Mouse (Mus musculus) hindbrain, embryonic 12.5 days (tissue): Measurements from ENCODE around the gene Galnt6. TPM values are rescaled to one million over a fixed set of nuclear protein-coding genes. Genes with fewer than 3 reads are reported as not detected.
"Not testable (repeated sequence)": the region's sequence is repeated elsewhere in the genome, so short reads cannot be mapped to it uniquely, and the experiment has no call there.

Source experiments
- ATAC-seq: fragments of 200-750 bp; cut with Nextera tagmentation; 2 replicates; pipeline ENCODE4 v1.8.0; 2017; ENCODE audit warnings: moderate TSS enrichment; ENCODE audit not compliant: low FRiP score
- H3K27ac ChIP-seq: fragments of 300-500 bp; sonication (generic); 2 replicates; pipeline ENCODE4 v1.5.1; 2016; ENCODE audit warnings: mild to moderate bottlenecking
- H3K27me3 ChIP-seq: fragments of 300-500 bp; sonication (generic); 2 replicates; pipeline ENCODE4 v1.6.1; 2016; ENCODE audit warnings: mild to moderate bottlenecking
- H3K36me3 ChIP-seq: fragments of 300-500 bp; sonication (generic); 2 replicates; pipeline ENCODE4 v1.6.1; 2016; ENCODE audit warnings: mild to moderate bottlenecking
- H3K4me1 ChIP-seq: fragments of 300-500 bp; sonication (generic); 2 replicates; pipeline ENCODE4 v1.6.1; 2016
- H3K4me2 ChIP-seq: fragments of 300-500 bp; sonication (generic); replicated peaks from 2 replicates; pipeline ENCODE4 v1.6.1; 2016; ENCODE audit warnings: mild to moderate bottlenecking
- H3K4me3 ChIP-seq: fragments of 300-500 bp; sonication (generic); 2 replicates; pipeline ENCODE4 v1.5.1; 2016; ENCODE audit warnings: mild to moderate bottlenecking
- H3K9ac ChIP-seq: fragments of 300-500 bp; sonication (generic); 2 replicates; pipeline ENCODE4 v1.6.1; 2016; ENCODE audit warnings: mild to moderate bottlenecking, moderate library complexity
- H3K9me3 ChIP-seq: fragments of 300-500 bp; sonication (generic); replicated peaks from 2 replicates; pipeline ENCODE4 v1.6.1; 2016; ENCODE audit warnings: mild to moderate bottlenecking
- WGBS: fragments of 180-500 bp; shearing (Covaris S2); methylation state at CpG from one replicate; pipeline ENCODE4 v1.1.7; 2016; 5-methylcytosine and 5-hydroxymethylcytosine counted together
- polyA plus RNA-seq: library from polyadenylated mRNA; unstranded; fragments of >200 nt; fragmentation: Nextera tagmentation; extraction: Ambion mirVana; gene quantifications from 2 replicates; pipeline ENCODE4 v1.2.1, GENCODE M21; 2016

The Galnt6 gene
- polyA plus RNA-seq: 0.26 and 0.34 TPM in 2 replicates

DNA sequence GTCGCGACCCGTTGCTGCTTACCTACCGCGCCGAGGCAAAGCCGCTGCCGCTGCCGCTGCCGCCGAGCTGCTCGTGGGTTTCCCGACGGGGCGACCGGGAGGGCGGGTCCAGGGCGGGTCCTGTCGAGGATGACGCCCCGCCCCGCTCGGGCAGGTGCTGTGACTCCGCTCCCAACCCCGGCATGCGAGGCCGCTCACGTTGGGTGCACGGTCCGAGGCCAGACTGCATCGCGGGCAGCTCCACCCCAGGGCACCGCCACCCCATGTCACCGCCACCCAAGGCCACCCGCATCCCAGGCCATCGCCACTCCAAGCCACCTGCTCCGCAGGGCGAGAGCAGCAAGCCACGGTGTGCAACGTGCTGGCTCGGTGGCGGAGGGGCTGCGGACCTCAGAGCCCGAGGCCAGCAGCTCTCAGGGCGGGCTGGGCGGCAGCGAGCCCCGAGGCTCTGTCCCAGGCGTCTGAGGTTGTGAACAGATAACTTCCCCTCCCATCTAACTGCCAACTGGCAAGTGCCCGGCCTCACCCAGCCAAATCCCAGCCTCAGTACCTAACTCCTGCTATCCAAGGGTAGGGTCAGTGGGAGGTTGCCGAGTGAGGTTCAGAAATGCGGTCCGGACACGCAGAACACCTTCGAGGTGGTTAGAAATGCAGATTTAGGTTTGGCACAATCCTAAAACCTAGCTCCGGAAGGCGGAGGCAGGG lies at the start of gene Galnt6:
Gene Galnt6 (minus strand): TSS at position 96 of the 705 bp plus-strand sequence.
- peaks cover 60% of the 10 kb centered on the region for H3K27me3 ChIP-seq
- no peak; the same call in 1 of the 2 replicates for ATAC-seq

DNA sequence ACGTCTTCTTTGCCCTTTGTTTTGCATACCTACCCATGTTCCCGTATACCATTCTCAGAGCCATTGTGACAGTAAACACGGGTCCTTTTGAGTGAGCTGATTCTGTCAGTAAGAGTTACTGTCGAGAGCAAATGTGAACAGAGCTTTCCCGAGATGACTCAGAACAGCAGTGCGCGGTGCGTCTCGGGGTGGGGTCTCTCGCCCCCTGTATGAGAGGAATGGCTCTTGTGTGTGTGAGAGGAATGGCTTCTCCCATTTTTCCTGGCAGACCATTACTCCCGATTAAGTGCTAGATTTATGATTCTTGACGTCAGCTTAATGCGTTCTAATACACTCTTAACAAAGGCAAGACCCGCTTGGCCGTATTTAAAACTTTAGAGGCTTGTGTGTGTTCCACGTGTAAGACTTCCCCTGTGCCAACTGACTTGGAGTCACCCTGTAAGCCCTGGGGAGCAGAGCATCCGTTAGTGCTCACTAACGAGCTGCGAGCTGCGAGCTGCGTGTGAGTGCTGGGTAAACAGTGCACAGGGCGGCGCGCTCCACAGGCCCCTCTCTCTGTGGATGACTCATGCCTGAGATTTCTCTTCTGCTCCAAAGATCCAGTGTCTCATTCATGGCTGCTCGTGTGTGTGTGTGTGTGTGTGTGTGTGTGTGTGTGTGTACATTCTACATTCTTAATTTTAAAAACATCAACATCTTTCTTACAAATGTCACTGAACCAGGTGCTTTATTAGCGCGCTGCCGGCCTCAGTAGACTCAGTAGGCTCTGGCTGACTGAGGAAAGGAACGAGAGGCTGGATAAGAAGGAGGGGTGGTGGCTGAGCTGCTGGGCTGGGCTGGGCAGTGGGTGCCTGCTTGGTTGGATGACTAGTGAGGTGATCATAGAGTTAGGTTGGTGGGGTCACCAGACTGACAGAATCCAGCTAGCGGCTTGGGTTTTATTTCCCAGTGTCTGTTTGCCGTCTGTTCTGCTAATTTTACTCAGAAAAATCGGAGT lies 48.1 kb upstream of the Galnt6 start:
- Histone ChIP-seq H3K4me1 (peaks cover 24% of the 10 kb centered on the region), H3K4me3 (no peak overlapping the region), H3K27ac (peak overlapping the region; percentile 45), H3K27me3 (no peaks in the 10 kb centered on the region), H3K36me3 (no peaks in the 10 kb centered on the region), H3K9me3 (no peaks in the 10 kb centered on the region), H3K4me2 (no peak overlapping the region), H3K9ac (no peak overlapping the region)
- no peak for ATAC-seq
- 66% methylated on average over 32 of the region's 32 CpGs for WGBS

More for the DNA sequence above, at the start of gene Galnt6:
- Histone ChIP-seq H3K4me1 (peaks cover 17% of the 10 kb centered on the region), H3K9me3 (no peaks in the 10 kb centered on the region), H3K36me3 (no peaks in the 10 kb centered on the region), H3K4me2 (peak within 1 kb of the TSS; percentile 58), H3K4me3 (peak within 1 kb of the TSS; percentile 38), H3K9ac (peak within 1 kb of the TSS; percentile 35), H3K27ac (no peak within 1 kb of the TSS)
- 5% methylated on average over 57 of the region's 57 CpGs for WGBS

DNA sequence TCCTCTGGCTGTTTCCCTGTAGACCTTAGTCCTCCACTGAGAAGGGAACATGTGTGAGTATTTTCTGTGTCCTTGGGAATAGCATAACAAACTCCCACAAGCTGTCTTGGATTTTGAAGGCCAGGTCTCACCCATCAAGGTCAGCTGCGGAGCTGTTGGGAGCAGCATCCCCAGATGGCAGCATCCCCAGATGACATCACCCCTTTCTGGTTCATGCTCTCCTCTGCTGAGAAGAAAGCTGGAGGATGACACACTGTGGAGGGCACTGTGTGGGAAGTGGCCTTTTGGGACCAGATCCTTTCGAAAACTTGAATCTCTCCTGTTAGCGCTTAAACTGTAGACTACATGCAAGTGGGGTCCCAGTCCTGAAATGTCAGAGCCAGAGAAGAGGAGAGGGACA lies 47.2 kb upstream of the Galnt6 start:
- Histone ChIP-seq H3K27ac (no peak overlapping the region), H3K9me3 (no peaks in the 10 kb centered on the region), H3K4me2 (no peak overlapping the region), H3K9ac (no peak overlapping the region), H3K4me1 (peaks cover 24% of the 10 kb centered on the region), H3K4me3 (no peak overlapping the region), H3K27me3 (no peaks in the 10 kb centered on the region), H3K36me3 (no peaks in the 10 kb centered on the region)
- no peak for ATAC-seq
- 90% methylated on average over 3 of the region's 3 CpGs for WGBS

DNA sequence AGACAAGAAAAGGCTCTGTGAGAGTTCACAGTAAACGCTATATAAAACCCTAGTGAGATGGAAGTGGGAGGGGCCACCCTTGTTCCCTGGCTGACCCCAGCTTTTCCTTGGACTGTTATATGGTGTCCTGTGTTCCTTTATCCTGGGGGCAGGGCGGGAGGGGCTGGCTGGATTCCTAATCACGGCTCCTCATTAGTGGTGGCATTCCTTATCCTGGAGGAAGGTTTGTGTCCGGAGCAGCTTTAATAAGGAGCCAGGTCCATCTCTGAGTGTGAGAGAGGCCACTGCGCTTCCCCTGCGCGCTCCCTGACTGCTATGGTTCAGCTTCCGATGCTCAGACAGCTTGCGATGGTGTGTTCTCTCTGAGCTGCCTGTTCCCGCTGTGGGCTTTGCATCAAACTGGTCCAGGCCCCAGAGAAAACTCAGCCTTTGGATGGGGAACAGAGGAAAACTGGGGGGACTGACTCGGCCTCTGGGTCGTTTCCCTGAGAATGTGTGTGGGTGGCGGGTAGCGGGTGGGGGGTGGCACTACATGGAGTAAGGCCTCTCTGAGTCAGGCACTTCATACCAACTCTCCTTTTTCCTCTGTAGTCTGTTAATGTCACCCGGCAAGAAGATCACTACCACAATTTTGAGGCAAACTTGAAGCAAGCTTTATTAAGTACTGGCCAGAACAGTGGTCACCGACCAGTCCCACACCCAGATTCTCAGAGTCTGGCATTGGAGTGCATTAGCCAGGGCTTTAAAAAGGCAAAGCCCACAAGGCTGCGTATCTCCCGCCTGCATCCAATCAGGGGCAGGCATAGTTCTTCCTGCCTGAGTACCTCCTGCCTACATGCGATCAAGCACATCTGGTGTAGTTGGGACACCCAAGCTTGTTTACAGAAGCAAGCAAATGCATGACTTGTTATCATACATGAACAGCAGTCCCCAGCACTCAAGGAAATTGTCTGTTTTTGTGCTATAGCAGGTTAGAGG lies 46.3 kb upstream of the Galnt6 start:
- Histone ChIP-seq H3K27ac (peak overlapping the region; percentile 18; the same call in 1 of the 2 replicates), H3K27me3 (no peaks in the 10 kb centered on the region), H3K36me3 (0 out of 2 replicates have a peak, but pooled peaks cover 4% of the 10 kb centered on the region), H3K4me3 (no peak overlapping the region), H3K4me2 (no peak overlapping the region), H3K9ac (no peak overlapping the region; the same call in 1 of the 2 replicates), H3K9me3 (no peaks in the 10 kb centered on the region), H3K4me1 (peaks cover 24% of the 10 kb centered on the region)
- ATAC-seq: no peak
- 61% methylated on average over 19 of the region's 19 CpGs for WGBS

DNA sequence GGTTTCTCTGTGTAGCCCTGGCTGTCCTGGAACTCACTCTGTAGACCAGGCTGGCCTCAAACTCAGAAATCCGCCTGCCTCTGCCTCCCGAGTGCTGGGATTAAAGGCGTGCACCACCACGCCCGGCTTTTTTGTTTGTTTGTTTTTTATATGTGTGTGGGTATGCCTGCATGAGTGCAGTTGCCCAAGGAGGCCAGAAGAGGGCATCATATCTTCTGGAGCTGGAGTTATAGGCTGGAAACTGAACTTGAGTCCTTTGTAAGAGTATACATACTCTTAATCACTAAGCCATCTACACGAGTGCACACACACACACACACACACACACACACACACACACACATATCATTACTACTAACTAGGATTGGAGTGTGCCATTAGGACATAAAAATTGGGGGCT lies 44.7 kb upstream of the Galnt6 start:
- peaks cover 16% of the 10 kb centered on the region for H3K4me1 ChIP-seq
- H3K9me3 ChIP-seq, H3K4me3 ChIP-seq, H3K4me2 ChIP-seq, ATAC-seq, H3K9ac ChIP-seq, H3K27ac ChIP-seq, H3K27me3 ChIP-seq: not testable (repeated sequence)
- WGBS: 97% methylated on average over 6 of the region's 6 CpGs
- H3K36me3 ChIP-seq: peaks cover 13% of the 10 kb centered on the region; the same call in 1 of the 2 replicates

DNA sequence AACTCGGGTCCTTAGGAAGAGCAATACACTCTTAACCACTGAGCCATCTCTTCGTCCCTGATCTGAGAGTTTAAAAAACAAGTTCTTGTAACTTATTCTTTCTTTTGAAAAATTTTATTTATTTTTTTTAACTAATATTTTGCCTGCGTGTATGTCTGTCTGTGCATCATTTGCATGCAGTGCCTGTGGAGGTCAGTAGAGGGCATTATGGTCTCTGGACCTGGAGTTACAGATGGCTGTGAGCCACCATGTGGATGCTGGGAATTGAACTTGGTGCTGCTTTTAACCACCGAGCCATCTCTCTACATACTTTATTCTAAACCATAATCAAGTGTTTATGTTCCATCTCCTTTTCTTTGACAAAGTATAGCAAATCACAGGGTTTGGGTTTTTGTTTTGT lies 43.5 kb upstream of the Galnt6 start:
- H3K4me3 ChIP-seq: no peak overlapping the region
- H3K9me3 ChIP-seq: no peaks in the 10 kb centered on the region
- ATAC-seq: no peak
- no peak overlapping the region for H3K4me2 ChIP-seq
- H3K9ac ChIP-seq: no peak overlapping the region
- peaks cover 14% of the 10 kb centered on the region for H3K4me1 ChIP-seq
- WGBS: 91% methylated on average over 4 of the region's 4 CpGs
- peaks cover 22% of the 10 kb centered on the region; the same call in 1 of the 2 replicates for H3K36me3 ChIP-seq
- no peaks in the 10 kb centered on the region for H3K27me3 ChIP-seq
- H3K27ac ChIP-seq: no peak overlapping the region

DNA sequence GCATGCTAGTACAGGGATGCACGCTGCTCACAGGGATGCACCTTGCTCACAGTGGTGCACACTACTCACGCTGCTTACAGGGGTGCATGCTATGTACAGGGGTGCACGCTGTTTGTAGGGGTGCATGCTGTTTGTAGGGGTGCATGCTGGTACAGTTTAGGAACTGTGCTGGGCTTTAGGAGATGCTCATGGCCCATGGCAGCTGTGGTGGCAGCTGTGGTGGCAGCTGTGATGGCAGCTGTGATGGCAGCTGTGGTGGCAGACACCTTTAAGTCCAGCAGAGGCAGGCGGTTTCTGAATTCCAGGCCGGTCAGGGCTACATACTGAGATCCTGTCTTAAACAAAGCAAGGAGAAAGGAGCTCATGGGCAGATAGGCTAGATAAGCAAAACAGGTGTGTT lies 41.2 kb upstream of the Galnt6 start:
- Histone ChIP-seq H3K4me1 (peaks cover 4% of the 10 kb centered on the region), H3K9ac (no peak overlapping the region), H3K36me3 (peaks cover 22% of the 10 kb centered on the region; the same call in 1 of the 2 replicates), H3K4me3 (no peak overlapping the region), H3K27ac (no peak overlapping the region), H3K9me3 (no peaks in the 10 kb centered on the region), H3K4me2 (no peak overlapping the region), H3K27me3 (no peaks in the 10 kb centered on the region)
- no peak for ATAC-seq
- 96% methylated on average over 5 of the region's 5 CpGs for WGBS

DNA sequence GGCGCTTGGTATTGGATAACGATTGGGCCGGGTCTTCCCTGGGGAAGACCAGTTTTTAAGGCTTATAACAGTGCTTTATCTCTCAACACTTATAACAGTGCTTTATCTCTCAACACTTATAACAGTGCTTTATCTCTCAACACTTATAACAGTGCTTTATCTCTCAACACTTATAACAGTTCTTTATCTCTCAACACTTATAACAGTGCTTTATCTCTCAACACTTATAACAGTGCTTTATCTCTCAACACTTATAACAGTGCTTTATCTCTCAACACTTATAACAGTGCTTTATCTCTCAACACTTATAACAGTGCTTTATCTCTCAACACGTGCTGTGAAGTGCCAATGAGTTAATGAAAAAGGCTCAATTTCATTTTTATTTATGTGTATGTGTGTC lies 39.8 kb upstream of the Galnt6 start:
- 94% methylated on average over 4 of the region's 4 CpGs for WGBS
- H3K36me3 ChIP-seq: peaks cover 22% of the 10 kb centered on the region; the same call in 1 of the 2 replicates
- H3K9me3 ChIP-seq: not testable (repeated sequence)

DNA sequence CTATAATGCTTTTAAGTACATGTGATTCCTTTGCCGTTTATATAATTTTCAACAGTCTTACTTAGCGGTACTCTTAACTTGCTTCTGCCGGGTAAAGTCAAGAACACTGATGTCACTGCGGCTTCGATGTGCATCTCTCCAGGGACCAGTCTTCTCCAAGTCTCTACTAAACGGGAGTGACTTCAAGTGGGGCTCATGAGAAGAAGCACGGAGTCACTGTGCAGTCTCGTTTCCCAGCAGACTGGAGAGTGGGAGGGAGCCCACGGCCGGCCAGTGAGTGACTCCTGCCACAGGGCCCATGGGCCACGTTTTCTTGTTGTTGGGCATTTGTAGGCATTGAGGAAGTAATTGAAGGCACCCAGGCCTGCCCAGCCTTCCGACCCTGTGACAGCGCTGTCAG lies 38.7 kb upstream of the Galnt6 start:
- no peaks in the 10 kb centered on the region for H3K27me3 ChIP-seq
- H3K4me2 ChIP-seq: no peak overlapping the region
- ATAC-seq: no peak
- H3K4me3 ChIP-seq: no peak overlapping the region
- H3K36me3 ChIP-seq: peaks cover 22% of the 10 kb centered on the region; the same call in 1 of the 2 replicates
- 90% methylated on average over 13 of the region's 13 CpGs for WGBS
- no peaks in the 10 kb centered on the region for H3K9me3 ChIP-seq
- H3K4me1 ChIP-seq: peaks cover 5% of the 10 kb centered on the region
- no peak overlapping the region for H3K9ac ChIP-seq
- no peak overlapping the region for H3K27ac ChIP-seq

More for the DNA sequence above, 39.8 kb upstream of the Galnt6 start:
- ATAC-seq, H3K4me3 ChIP-seq, H3K27ac ChIP-seq, H3K9ac ChIP-seq, H3K4me2 ChIP-seq, H3K4me1 ChIP-seq, H3K27me3 ChIP-seq: not testable (repeated sequence)

DNA sequence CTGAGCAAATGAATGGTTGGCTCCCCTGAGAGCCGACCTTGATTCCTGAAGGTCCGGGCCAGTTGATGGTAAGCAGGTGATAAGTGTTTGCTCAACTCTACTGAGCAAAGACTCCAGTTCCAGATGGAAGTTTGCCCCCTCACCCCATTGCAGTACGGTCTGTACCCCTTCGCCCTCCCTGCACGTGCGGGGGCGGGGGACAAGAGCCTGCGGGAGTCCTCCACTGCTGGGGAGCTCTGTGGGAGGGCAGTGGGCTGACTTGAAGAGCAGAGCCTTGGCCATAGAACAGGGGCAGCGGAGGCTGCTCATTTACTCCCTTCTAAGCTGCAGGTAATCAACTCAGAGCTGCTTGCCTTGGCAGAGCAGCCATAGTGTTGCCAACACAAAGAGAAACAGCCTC lies 37.6 kb upstream of the Galnt6 start:
- no peak overlapping the region for H3K4me3 ChIP-seq

DNA sequence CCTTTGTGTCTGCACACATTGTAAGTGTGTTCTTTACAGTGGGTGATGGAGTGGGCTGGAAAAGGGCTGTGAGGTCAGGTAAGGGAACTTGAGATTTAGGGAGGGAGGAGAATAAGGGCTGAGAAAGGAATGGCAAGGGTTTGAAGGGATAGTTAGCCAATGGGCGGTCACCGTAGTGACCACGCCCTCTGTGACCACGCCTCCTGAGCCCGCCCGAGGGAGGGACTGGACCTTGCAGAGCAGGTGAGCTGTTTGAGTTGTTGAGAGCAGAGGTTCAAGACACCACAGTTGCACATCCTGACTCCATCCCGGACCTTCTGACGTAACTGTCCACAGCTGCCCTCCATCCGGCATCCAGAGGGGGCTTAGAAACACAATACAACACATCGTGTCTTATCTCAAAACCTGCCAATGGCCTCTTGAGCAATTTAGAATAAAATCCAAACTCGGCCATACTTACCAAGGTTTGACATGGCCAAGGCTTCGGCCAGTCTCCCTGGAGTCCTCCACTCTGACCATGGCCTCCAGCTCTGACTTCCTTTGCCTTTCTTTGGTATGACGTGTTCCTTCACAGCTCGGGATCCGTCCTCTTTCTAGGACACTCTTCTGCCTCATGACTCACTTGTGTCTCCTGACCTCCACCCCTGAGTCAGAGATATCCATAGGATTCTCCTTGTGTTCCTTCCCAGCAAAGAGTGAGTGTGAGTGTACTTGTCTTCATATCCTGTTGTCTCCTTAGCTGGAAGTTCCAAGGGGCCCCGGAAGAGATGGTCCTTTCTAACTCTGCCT lies 35.2 kb upstream of the Galnt6 start:
- no peaks in the 10 kb centered on the region for H3K27me3 ChIP-seq
- H3K4me2 ChIP-seq: no peak overlapping the region
- ATAC-seq: no peak
- H3K27ac ChIP-seq: no peak overlapping the region
- WGBS: 84% methylated on average over 16 of the region's 16 CpGs
- no peak overlapping the region for H3K9ac ChIP-seq
- no peaks in the 10 kb centered on the region for H3K9me3 ChIP-seq
- H3K4me1 ChIP-seq: peaks cover 19% of the 10 kb centered on the region
- H3K36me3 ChIP-seq: peaks cover 10% of the 10 kb centered on the region; the same call in 1 of the 2 replicates
- no peak overlapping the region for H3K4me3 ChIP-seq

More for the DNA sequence above, 37.6 kb upstream of the Galnt6 start:
- Histone ChIP-seq H3K4me2 (no peak overlapping the region), H3K9me3 (no peaks in the 10 kb centered on the region), H3K9ac (no peak overlapping the region), H3K36me3 (peaks cover 22% of the 10 kb centered on the region; the same call in 1 of the 2 replicates), H3K27ac (no peak overlapping the region), H3K4me1 (peaks cover 9% of the 10 kb centered on the region), H3K27me3 (no peaks in the 10 kb centered on the region)
- 71% methylated on average over 9 of the region's 9 CpGs for WGBS
- ATAC-seq: no peak
